ENCODE assay signal across 9 mouse cellular contexts in genomic region chr4:152697247-152697960, GRCm38 (mm10).
DNase-seq lines count a peak whose midpoint lies in the region; ATAC-seq lines count a peak whose summit lies in the region.
"Had no signal": no experiment of that assay in that cellular context is flagged by ENCODE, and none has a peak within 500 bp of the region (broad histone marks: within the 10 kb centered on the region; RNA-seq: fewer than 3 reads in every experiment).

No protein-coding gene starts in this region.

- H3K4me3 ChIP-seq in kidney, embryonic 16.5 days (ENCODE audit: low read length): no peak overlapping the region
- no peak overlapping the region for H3K4me3 ChIP-seq in embryonic facial prominence, embryonic 10.5 days
- H3K4me3 ChIP-seq: embryonic facial prominence, embryonic 12.5 days had no signal

- ATAC-seq in kidney, embryonic 16.5 days (ENCODE audit: low FRiP score, low TSS enrichment): peak; percentile 75

- no peak overlapping the region for H3K27ac ChIP-seq in kidney, embryonic 16.5 days (ENCODE audit: low read length)
- no peak overlapping the region; the same call in 1 of the 2 replicates for H3K27ac ChIP-seq in embryonic facial prominence, embryonic 10.5 days (replicated peaks)
- H3K27ac ChIP-seq: embryonic facial prominence, embryonic 12.5 days had no signal

- H3K9ac ChIP-seq in kidney, embryonic 16.5 days (replicated peaks; ENCODE audit: low read length): no peak overlapping the region
- H3K9ac ChIP-seq: embryonic facial prominence, embryonic 12.5 days had no signal

- no peaks in the 10 kb centered on the region for H3K36me3 ChIP-seq in kidney, embryonic 16.5 days (ENCODE audit: insufficient read depth, low read length)
- no peaks in the 10 kb centered on the region for H3K36me3 ChIP-seq in embryonic facial prominence, embryonic 10.5 days (replicated peaks)
- H3K36me3 ChIP-seq: embryonic facial prominence, embryonic 12.5 days had no signal

- peaks cover 18% of the 10 kb centered on the region for H3K4me1 ChIP-seq in kidney, embryonic 16.5 days (ENCODE audit: insufficient read depth, low read length)
- peaks cover 24% of the 10 kb centered on the region for H3K4me1 ChIP-seq in embryonic facial prominence, embryonic 10.5 days
- H3K4me1 ChIP-seq: embryonic facial prominence, embryonic 12.5 days had no signal

- no peaks in the 10 kb centered on the region for H3K27me3 ChIP-seq in kidney, embryonic 16.5 days (ENCODE audit: insufficient read depth, low read length)
- peaks cover 5% of the 10 kb centered on the region; the same call in 1 of the 2 replicates for H3K27me3 ChIP-seq in embryonic facial prominence, embryonic 10.5 days (replicated peaks; ENCODE audit: low read depth, poor library complexity, severe bottlenecking)
- H3K27me3 ChIP-seq: embryonic facial prominence, embryonic 12.5 days had no signal

- WGBS in kidney, embryonic 16.5 days: 21% methylated on average over 22 of the region's 22 CpGs
- 55% methylated on average over 22 of the region's 22 CpGs for WGBS in embryonic facial prominence, embryonic 10.5 days

- peaks cover 3% of the 10 kb centered on the region; the same call in 1 of the 2 replicates for H3K9me3 ChIP-seq in kidney, embryonic 16.5 days (ENCODE audit: low read length)
- peaks cover 5% of the 10 kb centered on the region; the same call in 1 of the 2 replicates for H3K9me3 ChIP-seq in embryonic facial prominence, embryonic 10.5 days
- H3K9me3 ChIP-seq: embryonic facial prominence, embryonic 12.5 days had no signal

- no peak overlapping the region for H3K4me2 ChIP-seq in kidney, embryonic 16.5 days (replicated peaks; ENCODE audit: low read depth, low read length)
- H3K4me2 ChIP-seq: embryonic facial prominence, embryonic 12.5 days had no signal

- no peak for DNase-seq in kidney, postnatal 14 days
- peak; percentile 30 for DNase-seq in embryonic facial prominence, embryonic 10.5 days (ENCODE audit: low spot score)
- peak; percentile 22 for DNase-seq in layer of hippocampus, adult 9-11 months
- peak; percentile 49 for DNase-seq in retina, embryonic 14.5 days (ENCODE audit: low spot score)
- DNase-seq in gastrocnemius, adult 8-10 months (ENCODE audit: low spot score in 2 of 2): no peak
- DNase-seq in kidney, postnatal 36 days: no peak
- DNase-seq in thymus, adult 18-20 months: no peak

Comparison
In these comparisons a context has a peak if more than half of its experiments do, and no peak if none do; other contexts are left out.
1. DNase-seq: peak in embryonic facial prominence, embryonic 10.5 days (single experiment), layer of hippocampus, adult 9-11 months (single experiment) and retina, embryonic 14.5 days (single experiment); none in kidney, postnatal 14 days (single experiment), gastrocnemius, adult 8-10 months (0 of 2), kidney, postnatal 36 days (0 of 2) and thymus, adult 18-20 months (0 of 2).